Mouse (Mus musculus) adrenal gland (tissue): Measurements from ENCODE around the gene Whamm.

ENCODE experiments used
- intact Hi-C: fragments of 180-260 bp; cut with DNase I; formaldehyde crosslinking; loops from one replicate; pipeline ENCODE4 v1.15.1; 2025

Whamm gene

GRCm38 (mm10) chr7:81561211-81561610, 9.9 kb upstream of the Whamm start:
- intact Hi-C loops: no loop called here

- intact Hi-C loops: no loop called here
Measured at GRCm38 (mm10) chr7:81563506-81564015, 7.5 kb upstream of the Whamm start.

- intact Hi-C loops: loop anchor here (5.0 kb wide), 1 partner anchor 42 kb away; no protein-coding TSS in a partner anchor
Measured at GRCm38 (mm10) chr7:81564766-81565165, 6.3 kb upstream of the Whamm start.

GRCm38 (mm10) chr7:81565381-81566055, 5.5 kb upstream of the Whamm start:
- intact Hi-C loops: loop anchor here (5.0 kb wide), 1 partner anchor 43 kb away; no protein-coding TSS in a partner anchor

GRCm38 (mm10) chr7:81566332-81566731, 4.7 kb upstream of the Whamm start:
- intact Hi-C loops: loop anchor here (5.0 kb wide), 1 partner anchor 44 kb away; no protein-coding TSS in a partner anchor

- intact Hi-C loops: loop anchor here (5.0 kb wide), 1 partner anchor 45 kb away; no protein-coding TSS in a partner anchor
Measured at GRCm38 (mm10) chr7:81566892-81567291, 4.2 kb upstream of the Whamm start, which contains the start of gene Fsd2. Gene Fsd2 (minus strand): TSS chr7:81566944.

GRCm38 (mm10) chr7:81567396-81567795, 3.7 kb upstream of the Whamm start:
- intact Hi-C loops: loop anchor here (5.0 kb wide), 1 partner anchor 45 kb away; no protein-coding TSS in a partner anchor

GRCm38 (mm10) chr7:81569851-81570250, 1.2 kb upstream of the Whamm start:
- intact Hi-C loops: loop anchor here (5.0 to 10.0 kb wide), 3 partner anchors 48 to 225 kb away; partner anchors contain the start of genes Cpeb1 and Rps17

- intact Hi-C loops: loop anchor here (5.0 to 10.0 kb wide), 2 partner anchors 113 to 225 kb away; partner anchors contain the start of genes Cpeb1 and Rps17
Measured at GRCm38 (mm10) chr7:81570271-81570670, 795 bp upstream of the Whamm start.

- intact Hi-C loops: loop anchor here (5.0 to 10.0 kb wide), 2 partner anchors 113 to 226 kb away; partner anchors contain the start of genes Cpeb1 and Rps17
Measured at GRCm38 (mm10) chr7:81570752-81571107, 336 bp upstream of the Whamm start.

- intact Hi-C loops: loop anchor here (5.0 to 10.0 kb wide), 2 partner anchors 115 to 227 kb away; partner anchors contain the start of genes Cpeb1 and Rps17
Measured at GRCm38 (mm10) chr7:81571941-81572441, 925 bp downstream of the Whamm start.

GRCm38 (mm10) chr7:81572610-81573268, 1.7 kb downstream of the Whamm start:
- intact Hi-C loops: loop anchor here (5.0 to 10.0 kb wide), 2 partner anchors 115 to 228 kb away; partner anchors contain the start of genes Cpeb1 and Rps17

GRCm38 (mm10) chr7:81573397-81573796, 2.3 kb downstream of the Whamm start:
- intact Hi-C loops: loop anchor here (5.0 to 10.0 kb wide), 2 partner anchors 116 to 229 kb away; partner anchors contain the start of genes Cpeb1 and Rps17

GRCm38 (mm10) chr7:81573821-81574220, 2.8 kb downstream of the Whamm start:
- intact Hi-C loops: loop anchor here (5.0 to 10.0 kb wide), 2 partner anchors 117 to 229 kb away; partner anchors contain the start of genes Cpeb1 and Rps17

GRCm38 (mm10) chr7:81575606-81576005, 4.5 kb downstream of the Whamm start:
- intact Hi-C loops: loop anchor here (10.0 kb wide), 1 partner anchor 231 kb away; the partner anchor contains the start of gene Rps17

GRCm38 (mm10) chr7:81577872-81578271, 6.8 kb downstream of the Whamm start:
- intact Hi-C loops: loop anchor here (10.0 kb wide), 1 partner anchor 233 kb away; the partner anchor contains the start of gene Rps17

GRCm38 (mm10) chr7:81578413-81578812, 7.3 kb downstream of the Whamm start:
- intact Hi-C loops: loop anchor here (10.0 kb wide), 1 partner anchor 234 kb away; the partner anchor contains the start of gene Rps17

GRCm38 (mm10) chr7:81579312-81579711, 8.2 kb downstream of the Whamm start:
- intact Hi-C loops: loop anchor here (10.0 kb wide), 1 partner anchor 235 kb away; the partner anchor contains the start of gene Rps17

- intact Hi-C loops: no loop called here
Measured at GRCm38 (mm10) chr7:81583512-81583911, 12.4 kb downstream of the Whamm start.

- intact Hi-C loops: no loop called here
Measured at GRCm38 (mm10) chr7:81585326-81585725, 14.3 kb downstream of the Whamm start.

GRCm38 (mm10) chr7:81587238-81587637, 16.2 kb downstream of the Whamm start:
- intact Hi-C loops: no loop called here
